Mouse (Mus musculus): Measurements from ENCODE around the gene Fam92b.

Fam92b gene

DNA sequence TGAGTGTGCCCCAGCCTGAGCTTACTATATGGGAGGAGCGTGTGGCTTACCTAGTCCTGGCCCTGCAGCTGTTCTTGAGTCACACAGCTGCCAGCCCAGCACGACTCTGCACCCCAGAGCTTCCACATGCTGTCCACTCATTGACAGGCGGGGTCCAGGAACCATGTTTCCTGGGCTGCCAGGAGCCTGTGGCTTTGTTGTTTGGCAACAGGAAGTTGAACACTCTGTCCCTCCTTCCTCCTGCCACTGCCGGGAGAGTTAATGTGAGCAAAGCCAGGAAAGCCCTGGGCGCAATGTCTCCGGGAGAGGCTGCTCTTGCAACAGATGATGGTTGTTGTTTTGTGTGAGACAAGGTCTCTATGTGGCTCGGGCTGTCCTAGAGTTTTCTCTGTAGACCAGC lies 24.6 kb downstream of the Fam92b start:
- no peak for DNase-seq (ENCODE audit: low spot score)

DNA sequence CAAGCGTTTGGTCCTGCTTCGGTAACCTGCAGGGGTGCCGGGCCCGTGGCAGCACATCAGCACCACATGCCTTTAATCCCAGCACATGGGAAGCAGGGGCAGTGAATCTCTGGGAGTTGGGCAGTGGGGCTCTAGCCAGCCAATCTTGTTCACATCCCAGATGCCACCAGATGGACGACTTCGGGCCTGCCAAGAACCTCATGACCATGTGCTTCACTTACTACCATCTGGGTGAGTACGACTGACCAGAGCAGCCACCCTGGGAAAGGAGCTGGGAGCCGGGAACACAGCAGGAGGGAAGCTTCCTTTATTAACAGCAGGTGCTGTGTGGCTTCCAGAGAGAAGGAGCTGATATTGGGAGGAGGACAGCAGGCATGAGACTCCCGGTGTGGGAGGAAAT lies 26.1 kb downstream of the Fam92b start:
- no peak for DNase-seq (ENCODE audit: low spot score)

DNA sequence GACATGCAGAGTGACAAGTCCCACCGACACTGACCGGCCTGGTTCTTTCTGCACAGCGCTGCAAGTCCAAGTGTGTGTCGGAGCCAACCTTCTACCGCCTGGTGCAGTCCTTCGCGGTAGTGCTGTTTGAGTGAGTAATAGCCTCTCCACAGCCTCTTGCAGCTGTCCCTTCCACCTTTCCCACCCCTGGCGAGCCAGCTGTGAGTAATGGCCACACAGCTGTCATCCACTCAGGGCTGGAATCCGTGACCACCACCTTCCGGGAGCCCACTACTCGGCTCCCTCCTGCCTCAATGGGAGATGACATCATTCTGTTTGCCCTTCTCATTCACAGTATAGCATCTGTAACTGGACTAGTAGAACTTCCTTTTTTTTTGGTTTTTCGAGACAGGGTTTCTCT lies 27.2 kb downstream of the Fam92b start:
- DNase-seq (ENCODE audit: low spot score): no peak

DNA sequence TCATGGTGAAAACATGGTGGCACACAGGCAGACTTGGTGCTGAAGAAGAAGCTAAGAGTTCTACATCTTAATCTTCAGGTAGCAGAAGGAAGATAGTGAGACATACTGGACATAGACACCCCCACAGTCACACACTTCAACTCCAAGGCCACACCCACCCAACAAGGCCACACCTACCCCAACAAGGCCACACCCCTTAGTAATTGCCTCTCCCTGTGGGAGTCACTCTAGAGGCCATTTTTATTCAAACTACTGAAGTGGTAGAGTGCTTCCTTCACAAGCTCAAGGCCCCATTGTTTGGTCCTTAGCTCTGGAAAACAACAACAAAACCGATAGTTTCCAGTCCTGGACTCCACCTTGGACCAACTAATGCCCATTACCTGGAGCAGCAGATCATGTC lies 31.2 kb downstream of the Fam92b start:
- DNase-seq (ENCODE audit: low spot score): no peak

DNA sequence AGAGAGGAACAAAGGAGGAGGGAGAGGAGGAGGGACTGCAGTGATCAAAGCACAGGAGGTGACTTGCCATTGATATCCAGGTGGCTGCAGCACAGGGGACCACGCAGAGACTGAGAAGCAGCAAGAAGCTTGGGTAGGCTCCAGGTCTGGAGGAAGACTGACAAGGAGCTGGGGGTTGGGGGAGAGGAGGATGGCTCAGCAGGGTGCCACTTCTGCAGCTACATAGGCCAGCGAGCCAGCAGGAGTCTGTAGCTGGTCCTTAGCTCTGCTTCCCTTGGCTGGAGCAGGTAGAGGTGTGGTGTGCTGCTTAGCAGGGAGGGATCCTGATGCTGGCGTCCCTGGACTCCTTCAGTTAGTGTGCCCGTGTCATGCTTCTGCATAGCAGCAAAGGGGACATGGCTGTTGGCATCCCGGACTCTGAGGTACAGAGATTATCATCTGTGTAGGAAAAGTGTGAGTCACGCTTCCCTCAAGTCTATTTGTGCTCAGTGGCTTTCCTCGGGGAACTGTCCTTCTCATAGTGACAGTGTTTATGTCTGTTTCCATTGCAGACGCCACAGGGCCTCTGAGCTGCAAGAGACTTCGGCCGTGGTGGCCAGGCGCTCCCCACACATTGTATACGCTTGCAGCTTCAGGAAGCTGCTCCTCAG lies 32.5 kb downstream of the Fam92b start:
- peak; percentile 47 for DNase-seq (ENCODE audit: low spot score)

DNA sequence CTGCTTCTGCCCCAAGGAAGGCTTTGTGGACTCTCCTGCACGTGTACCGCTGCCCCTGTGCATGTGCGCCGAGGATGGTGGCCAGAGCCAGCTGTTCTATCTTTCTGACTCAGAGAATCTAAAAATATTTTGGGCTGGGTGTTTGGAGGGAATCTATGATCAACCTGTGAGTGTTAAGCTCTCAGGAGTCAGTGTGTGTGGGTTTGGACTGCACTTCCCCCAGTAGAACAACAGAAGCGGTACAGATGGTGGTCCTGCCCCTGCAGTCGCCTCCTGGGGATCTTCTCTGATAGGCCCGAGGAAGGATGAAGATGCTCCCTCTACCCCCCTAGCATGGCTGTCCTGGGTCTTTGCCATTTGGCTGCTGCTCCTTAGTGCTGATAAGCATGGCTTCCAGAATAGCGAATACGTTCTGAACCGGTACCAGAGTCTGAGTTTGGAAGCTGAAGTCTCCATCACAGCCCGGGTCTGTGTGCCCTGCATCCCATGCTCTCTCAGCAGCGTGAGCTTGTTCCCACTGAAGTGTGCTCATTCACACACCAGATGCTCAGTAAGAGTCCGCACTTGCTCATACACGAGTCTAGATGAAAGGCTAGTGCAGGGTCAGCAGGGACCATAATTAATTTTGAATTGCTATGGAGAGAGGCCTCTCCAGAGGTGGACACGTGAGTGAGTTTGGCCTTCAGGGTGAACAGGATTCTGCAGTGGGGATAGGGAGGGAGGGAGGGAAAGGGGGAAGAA lies 33.2 kb downstream of the Fam92b start:
- DNase-seq (ENCODE audit: low spot score): peak; percentile 53

DNA sequence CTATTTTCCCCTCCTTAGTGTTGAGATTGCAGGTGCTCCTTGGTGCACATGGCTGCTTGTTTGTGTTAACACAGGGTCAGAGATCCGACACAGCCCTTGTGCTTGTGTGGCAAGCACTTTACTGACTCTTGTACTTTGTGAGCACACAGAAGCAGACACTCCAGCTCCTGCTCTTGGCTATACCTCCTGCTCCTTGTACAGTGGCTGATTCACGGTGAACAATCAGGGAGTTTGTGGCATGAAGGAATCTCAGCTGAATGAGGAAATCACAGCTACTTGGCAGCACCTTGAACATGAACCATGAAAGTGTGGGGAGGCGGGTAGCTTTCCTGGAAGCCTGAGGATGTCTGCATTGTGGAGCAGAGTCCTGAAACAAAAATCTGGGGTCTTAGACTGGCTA lies 36.5 kb downstream of the Fam92b start:
- DNase-seq (ENCODE audit: low spot score): no peak

DNA sequence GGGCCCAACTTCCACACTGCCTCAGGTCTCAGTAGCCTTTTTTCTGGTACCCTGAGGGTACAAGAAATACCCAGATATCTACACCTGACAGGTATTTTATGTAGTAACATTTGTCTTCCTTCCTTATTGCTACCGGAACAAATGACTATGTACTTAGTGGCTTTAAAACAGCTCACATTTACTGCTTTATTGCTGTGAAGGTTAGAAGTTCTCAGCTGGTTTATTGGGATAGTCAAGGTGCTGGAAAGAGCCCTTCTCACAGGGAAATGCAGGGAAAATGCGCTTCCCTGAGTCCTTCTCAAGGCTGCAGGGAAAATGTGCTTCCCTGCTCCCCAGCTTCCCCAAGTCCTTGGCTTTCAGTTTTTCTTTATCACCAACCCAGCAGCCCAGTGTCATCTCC lies 38.3 kb downstream of the Fam92b start:
- no peak for DNase-seq (ENCODE audit: low spot score)

DNA sequence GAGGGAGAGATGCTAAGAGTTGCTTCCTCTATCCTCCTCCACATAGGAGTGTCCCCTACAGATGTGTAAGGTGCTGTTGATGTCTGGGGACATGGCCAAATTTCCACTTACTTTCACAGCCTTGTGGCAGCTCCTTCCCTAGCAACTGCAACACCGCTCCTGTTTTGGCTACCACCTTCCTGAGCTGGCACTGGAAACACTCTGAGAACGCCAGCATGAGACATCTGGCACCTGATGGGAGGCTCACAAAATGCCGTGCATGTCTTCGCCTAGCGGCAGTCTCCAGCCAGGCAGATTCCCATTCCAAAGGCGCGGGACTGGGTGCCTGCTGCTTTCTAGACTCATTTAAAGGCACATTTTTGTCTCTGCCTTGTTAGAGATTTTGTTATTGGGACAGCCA lies 40.6 kb downstream of the Fam92b start:
- peak; percentile 66 for DNase-seq (ENCODE audit: low spot score)

DNA sequence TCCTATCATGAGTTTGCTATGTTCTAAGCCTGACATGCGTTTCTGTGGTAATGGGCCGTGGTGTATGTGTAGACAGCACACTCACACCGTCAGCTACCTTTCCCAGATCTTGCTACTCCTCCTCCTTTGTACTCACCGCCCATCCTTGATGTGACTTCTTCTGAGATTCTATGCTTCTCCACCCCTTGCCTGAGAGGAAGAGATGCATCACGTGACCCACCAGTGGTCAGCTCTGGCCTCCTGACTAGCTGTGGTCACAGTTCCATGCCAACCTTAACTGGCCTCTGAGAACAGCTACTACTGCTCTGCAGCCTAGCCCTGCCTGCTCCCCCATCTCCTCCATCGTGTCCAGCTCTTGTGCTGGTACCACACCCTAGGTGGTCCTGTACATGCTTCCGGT lies 41.6 kb downstream of the Fam92b start:
- no peak for DNase-seq (ENCODE audit: low spot score)

DNA sequence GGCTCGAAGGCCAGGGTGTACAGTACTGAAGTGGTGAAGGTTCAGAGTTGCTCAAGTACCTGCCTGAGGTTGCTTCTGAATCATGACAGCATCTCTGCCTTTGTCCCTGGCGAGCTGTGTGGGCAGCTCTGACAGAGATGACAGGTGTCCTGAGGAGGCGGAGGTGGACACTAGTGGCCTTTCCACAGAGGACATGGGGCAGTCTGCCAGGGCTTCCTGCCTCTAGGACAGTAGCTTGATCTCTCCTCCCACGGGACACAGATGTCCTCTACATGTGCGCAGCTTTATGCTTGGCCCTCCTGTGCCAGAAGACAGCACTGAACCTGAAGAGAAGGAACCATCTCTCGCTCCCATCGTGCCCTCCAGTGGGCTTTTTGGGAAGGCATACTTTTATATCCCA lies 44.1 kb downstream of the Fam92b start:
- no peak for DNase-seq (ENCODE audit: low spot score)

DNA sequence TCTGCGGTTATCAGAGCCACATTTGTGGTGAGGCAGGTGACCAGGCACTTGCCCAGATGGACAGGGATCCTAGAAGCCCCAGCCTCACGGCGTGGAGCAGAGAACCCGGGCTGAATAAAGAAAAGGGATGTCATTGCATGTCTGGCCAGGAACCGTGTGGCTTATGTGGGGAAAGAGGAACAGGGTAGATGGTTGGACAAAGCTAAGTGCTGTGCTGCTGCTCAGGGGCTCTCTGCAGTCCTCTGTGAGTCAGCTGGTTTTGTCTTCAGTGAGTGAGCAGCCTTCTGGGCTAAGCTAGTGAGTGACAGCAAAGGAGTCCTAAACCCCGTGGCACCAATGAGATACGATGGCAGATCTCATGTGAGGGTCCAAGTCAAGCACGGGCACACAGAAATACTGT lies 46.1 kb downstream of the Fam92b start:
- no peak for DNase-seq (ENCODE audit: low spot score)

DNA sequence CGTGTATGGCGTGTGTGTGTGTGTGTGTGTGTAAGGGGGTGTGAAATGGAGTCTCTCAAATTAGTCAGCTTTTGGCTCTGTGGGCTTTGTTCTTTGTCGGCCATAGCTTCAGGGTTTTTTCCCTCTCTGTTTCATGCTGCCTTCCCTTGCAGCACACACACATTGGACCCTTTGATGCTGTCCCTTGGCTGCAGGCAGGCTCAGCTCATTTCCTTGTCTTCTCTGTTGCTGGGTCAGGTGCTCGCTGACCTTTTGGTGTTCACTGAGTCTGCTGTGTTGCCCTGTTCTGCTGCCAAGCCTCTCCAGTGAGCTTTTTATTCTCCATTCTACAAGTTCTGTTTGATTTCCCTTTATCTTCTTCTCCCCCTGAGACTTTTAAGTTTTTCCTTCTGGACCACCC lies 47.7 kb downstream of the Fam92b start:
- no peak for DNase-seq (ENCODE audit: low spot score)

DNA sequence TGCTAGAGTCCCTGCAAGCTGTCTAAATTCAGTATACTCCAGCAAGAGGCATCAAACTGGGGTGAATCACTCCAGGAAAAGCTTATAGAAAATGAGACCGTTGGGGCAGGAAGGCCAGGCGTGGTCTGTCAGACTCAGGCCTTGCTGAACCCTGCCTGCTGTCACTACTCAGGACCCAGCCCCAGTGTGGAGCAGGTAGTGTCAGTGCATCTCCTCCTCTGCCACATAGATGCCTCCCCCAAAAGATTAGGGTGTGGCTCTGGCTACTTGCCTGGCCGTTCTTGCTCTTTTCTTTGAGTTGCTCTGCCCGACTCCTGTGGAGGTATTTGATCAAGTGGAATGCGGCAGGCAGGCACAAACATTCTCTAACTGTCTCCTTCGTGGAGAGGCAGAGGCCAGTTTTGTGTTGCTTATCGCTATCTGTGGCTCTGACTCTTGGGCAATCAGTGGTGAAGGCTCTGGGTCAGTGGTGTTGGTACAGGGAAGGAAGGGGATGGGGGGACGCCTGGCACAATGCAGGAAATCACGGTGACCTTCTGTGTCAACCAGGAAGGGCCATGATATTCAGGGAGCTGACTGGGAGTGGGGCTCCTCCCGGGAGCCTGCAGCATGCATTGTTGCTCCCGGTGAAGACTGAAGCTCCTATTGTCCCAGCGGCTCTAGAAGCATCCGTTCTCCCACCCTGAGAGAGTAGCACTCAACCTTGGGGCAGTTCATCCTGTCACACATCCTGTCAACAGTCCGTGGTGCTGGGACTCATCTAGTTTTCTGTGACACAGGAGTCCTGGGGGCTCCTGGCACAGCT lies 50.7 kb downstream of the Fam92b start:
- no peak for DNase-seq (ENCODE audit: low spot score)

DNA sequence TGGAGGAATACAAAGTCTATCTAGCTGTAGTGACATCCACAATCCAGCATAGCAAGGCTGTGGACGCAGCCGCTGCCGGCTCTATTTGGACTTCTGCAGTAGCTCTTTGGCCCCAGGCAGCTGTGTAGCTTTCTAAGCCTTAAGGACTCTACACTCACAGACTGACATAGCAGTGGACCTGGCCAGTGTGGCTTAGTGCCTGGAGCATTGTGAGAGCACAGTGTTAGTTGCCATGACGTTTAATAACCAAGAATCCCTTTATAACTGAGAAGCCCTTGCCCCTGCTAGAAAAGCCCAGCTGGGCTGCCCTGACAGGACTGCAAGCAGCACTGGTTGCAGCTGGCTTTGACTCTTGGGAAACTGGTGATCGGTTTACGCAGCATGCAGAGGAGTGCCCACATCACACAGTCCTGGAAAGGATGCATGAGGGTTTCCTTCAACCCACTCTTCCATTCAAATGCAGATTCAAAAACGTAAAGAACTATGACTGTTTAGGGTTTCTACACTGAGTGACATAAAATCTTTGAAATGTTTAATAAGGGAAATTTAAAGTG lies 52.4 kb downstream of the Fam92b start:
- DNase-seq (ENCODE audit: low spot score): no peak

DNA sequence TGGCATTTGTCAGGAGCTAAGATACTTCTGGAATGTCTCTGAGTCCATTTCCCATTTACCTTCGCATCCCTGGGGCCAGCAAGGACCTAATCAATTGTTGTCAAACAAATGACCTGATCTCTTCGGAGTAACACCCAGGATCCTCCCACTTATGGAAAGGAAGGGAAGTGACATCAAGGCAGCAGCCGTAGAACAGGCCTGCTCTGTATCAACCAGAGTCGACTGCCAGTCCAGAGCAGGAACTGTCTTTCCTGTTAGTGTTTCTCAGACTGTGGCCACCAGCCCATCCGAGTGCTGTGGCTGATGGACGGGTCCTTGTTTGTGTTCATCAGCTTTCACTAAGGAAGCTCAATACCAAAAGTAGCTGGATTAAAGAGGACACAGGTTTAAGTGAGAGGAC lies 53.0 kb downstream of the Fam92b start:
- no peak for DNase-seq (ENCODE audit: low spot score)

DNA sequence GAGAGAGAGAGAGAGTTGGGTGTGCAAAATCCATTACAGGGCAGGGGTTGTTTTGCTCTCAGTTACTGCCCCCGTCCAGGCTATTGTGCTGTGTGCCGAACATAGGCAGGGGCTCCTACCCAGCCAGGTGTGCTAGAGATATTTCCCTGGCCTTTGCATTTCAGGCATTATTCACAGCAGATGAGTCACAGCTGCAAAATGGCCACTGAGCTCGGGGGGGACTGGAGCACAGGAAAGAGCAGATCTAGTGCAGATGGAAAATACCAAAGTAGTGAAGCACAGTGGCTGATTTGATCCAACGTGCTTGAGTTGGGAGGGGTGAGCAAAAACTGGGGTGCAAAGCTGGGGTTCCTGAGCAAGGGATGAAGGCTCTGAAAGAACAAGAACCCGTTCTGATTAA lies 56.3 kb downstream of the Fam92b start:
- no peak for DNase-seq (ENCODE audit: low spot score)

DNA sequence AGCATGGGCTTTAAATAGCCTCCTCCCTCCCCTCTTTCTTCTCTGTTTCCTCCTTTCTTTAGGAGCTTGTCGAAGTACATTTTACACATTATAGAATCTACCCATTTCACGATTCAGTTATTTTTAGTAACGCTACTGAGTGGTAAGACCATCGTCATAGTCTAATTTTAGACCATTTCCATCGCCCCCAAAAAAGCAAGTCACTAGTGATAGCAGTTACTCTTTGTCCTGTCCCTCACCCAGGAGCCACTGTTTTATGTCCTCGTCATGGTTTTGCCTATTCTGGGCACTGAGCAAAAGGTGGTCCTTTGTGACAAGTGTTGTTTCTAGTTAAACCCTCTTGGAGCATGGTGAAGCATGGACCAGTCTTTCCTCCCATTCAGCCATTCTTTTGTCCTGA lies 57.3 kb downstream of the Fam92b start:
- no peak for DNase-seq (ENCODE audit: low spot score)

DNA sequence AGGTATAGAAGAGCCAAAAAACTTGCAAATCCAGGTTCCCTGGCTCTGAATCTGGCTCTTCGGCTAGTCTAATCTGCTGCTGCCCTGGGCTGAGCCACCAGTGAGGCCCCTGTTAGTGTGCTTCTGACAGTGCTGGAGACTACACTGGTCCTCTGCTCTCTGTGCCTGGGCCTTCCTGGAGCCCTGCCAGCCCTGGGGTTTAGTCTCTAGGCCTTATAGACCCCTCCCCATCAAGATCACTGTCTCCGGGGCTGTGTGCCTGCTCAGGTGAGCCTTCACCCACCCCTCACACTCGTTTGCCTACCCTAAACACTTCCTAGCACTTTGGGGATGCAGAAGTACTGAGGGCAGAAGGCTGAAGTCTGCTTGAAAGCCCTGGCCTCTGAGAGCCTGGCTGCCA lies 57.8 kb downstream of the Fam92b start:
- DNase-seq (ENCODE audit: low spot score): no peak

DNA sequence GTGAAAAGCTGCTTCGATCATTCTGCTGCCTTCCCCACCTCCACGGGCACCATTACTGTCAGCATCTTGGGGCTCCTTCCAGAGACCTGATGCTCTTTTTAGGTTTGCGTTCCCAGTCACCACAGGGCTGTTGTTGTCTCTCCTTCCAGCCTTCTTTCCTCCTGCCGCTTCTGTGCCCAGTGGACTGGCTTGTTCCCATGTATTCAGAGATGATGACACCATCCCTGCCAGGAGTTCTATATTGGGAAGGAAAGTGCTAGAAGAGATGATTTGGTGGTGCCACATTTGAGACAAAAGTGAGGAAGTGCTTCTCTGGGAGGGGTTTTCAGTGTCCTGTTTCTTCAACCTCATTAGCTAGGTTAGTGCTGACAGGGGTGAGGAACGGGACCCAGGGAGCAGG lies 58.4 kb downstream of the Fam92b start:
- no peak for DNase-seq (ENCODE audit: low spot score)

DNA sequence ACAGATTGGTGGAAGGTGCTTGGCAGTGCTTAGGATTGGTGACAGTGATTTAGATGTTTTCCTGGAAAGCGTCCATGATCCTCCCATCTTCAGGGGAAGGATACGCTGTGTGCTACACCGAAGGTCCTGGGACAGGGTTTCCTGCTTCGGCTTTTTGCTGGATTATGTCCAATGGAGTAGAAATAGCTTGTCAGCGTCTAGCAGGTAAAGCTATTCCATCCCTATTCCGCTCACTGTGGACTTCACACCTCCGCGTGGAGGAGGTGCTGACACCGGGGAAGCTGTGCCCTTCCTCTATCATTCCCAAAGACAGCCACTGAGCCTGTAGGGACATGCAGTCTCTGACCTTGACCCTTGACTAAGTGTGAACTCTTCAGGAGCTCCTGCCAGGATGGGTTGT lies 59.1 kb downstream of the Fam92b start:
- DNase-seq (ENCODE audit: low spot score): no peak

DNA sequence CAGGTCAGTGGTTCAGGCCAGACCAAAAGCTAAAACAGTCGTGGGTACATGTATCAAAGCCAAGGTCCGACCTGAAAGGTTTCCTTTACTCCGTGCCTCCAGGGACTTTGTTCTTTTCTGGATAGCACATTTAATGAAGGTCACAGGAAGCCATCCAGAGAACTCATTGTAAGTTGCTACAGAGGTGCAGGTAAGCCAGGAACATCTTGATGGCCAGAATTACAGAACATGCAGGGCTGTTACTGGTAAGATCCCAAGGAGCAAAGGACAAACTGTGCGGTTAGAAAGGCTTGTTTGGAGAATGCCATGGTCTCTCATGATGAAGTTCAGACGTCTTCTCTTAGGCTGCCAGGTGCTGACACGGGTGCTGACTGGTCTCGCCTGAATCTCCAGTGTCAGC lies 60.7 kb downstream of the Fam92b start:
- DNase-seq (ENCODE audit: low spot score): no peak

All from left cerebral cortex, adult 11 months (tissue).